Comparison of ENCODE assay signal across 24 mouse cellular contexts in genomic region chr19:9997204-9998062, GRCm38 (mm10). TPM values are rescaled to one million over a fixed set of nuclear protein-coding genes. Genes with fewer than 3 reads are reported as not detected.
A peak's percentile ranks its signal among the peaks of the same experiment; 100 is the strongest.
DNase-seq lines count a peak whose midpoint lies in the region; TF ChIP-seq lines count a peak whose summit lies in the region.
"Had no signal": no experiment of that assay in that cellular context is flagged by ENCODE, and none has a peak within 500 bp of the region (broad histone marks: within the 10 kb centered on the region; RNA-seq: fewer than 3 reads in every experiment).

No protein-coding gene starts in this region.

- H3K4me3 ChIP-seq in C2C12 (ENCODE audit: insufficient read depth, poor library complexity, severe bottlenecking) (no peak overlapping the region), myocyte (no peak overlapping the region)
- H3K4me3 ChIP-seq: embryonic facial prominence, embryonic 10.5 days; embryonic facial prominence, embryonic 12.5 days; forebrain, embryonic 13.5 days; forebrain, embryonic 15.5 days had no signal

- no peaks in the 10 kb centered on the region for H3K79me3 ChIP-seq in C2C12 (ENCODE audit: low read depth)

- no peak overlapping the region for H3ac ChIP-seq in C2C12 (ENCODE audit: control insufficient read depth, insufficient read length, low read depth)
- no peak overlapping the region for H3ac ChIP-seq in myocyte (ENCODE audit: control insufficient read depth, insufficient read length)

- H3K27me3 ChIP-seq in C2C12 (ENCODE audit: control insufficient read depth, insufficient read depth, insufficient read length) (no peaks in the 10 kb centered on the region), myocyte (ENCODE audit: control insufficient read depth, insufficient read depth, insufficient read length) (no peaks in the 10 kb centered on the region)
- H3K27me3 ChIP-seq: CH12.LX; embryonic facial prominence, embryonic 12.5 days; forebrain, embryonic 13.5 days; forebrain, embryonic 15.5 days; Patski had no signal

- no peaks in the 10 kb centered on the region for H3K79me2 ChIP-seq in C2C12 (ENCODE audit: control insufficient read depth, insufficient read depth)
- H3K79me2 ChIP-seq in myocyte (ENCODE audit: control insufficient read depth, insufficient read depth) = no peaks in the 10 kb centered on the region

- TF ChIP-seq POLR2A in myocyte (IDR thresholded peaks at IDR 0.05; ENCODE audit: insufficient read length, low read depth) = no peak

- peak overlapping the region; percentile 27 for H3K4me2 ChIP-seq in myocyte (ENCODE audit: low read depth)
- H3K4me2 ChIP-seq: embryonic facial prominence, embryonic 12.5 days; forebrain, embryonic 13.5 days; forebrain, embryonic 15.5 days had no signal

- H3K36me3 ChIP-seq in C2C12 (ENCODE audit: control insufficient read depth, insufficient read depth) (no peaks in the 10 kb centered on the region), myocyte (ENCODE audit: control insufficient read depth, insufficient read depth) (no peaks in the 10 kb centered on the region)
- H3K36me3 ChIP-seq: embryonic facial prominence, embryonic 10.5 days; embryonic facial prominence, embryonic 12.5 days; forebrain, embryonic 15.5 days; G1E had no signal

- no peak for TF ChIP-seq CTCF in C2C12 (IDR thresholded peaks at IDR 0.05; ENCODE audit: control insufficient read depth, insufficient read depth, insufficient read length)

- peak; percentile 73 for DNase-seq in heart, adult 11 months
- no peak for DNase-seq in heart, postnatal 4 days
- peak; percentile 22 to 26 for DNase-seq in right cerebral cortex, postnatal 10 days (ENCODE audit: low spot score in 2 of 2)
- no peak for DNase-seq in right cerebral cortex, postnatal 4 days
- no peak for DNase-seq in gastrocnemius, adult 8-10 months (ENCODE audit: low spot score in 2 of 2)
- DNase-seq: adrenal gland, adult 8-10 months; adrenal gland, postnatal 14 days; adrenal gland, postnatal 36 days; cerebellum, adult 11-12 months; cerebellum, adult 2 months; cerebellum, adult 9-10 months; cerebellum, postnatal 36 days; forebrain, postnatal 0 days had no signal

TF ChIP-seq in C2C12, 6 proteins besides CTCF, POLR2A, EP300 and RAD21:
- TF ChIP-seq FOSL1 (IDR thresholded peaks at IDR 0.05; ENCODE audit: insufficient read depth, low read length, poor library complexity, severe bottlenecking) (no peak), CEBPB (IDR thresholded peaks at IDR 0.05; ENCODE audit: low read depth) (no peak), USF1 (IDR thresholded peaks at IDR 0.05; ENCODE audit: low read depth) (no peak), MYOD1 (IDR thresholded peaks at IDR 0.05; ENCODE audit: control insufficient read depth, insufficient read length, low read depth) (peak; percentile 62), MAX (IDR thresholded peaks at IDR 0.05) (no peak)

TF ChIP-seq in myocyte, 11 proteins besides CTCF, POLR2A, EP300 and RAD21:
- TF ChIP-seq TCF3 (IDR thresholded peaks at IDR 0.05; ENCODE audit: insufficient read length, low read depth) = no peak
- peak; percentile 6 for TF ChIP-seq TCF12 (IDR thresholded peaks at IDR 0.05; ENCODE audit: insufficient read depth, poor library complexity, severe bottlenecking)
- TF ChIP-seq USF1 (IDR thresholded peaks at IDR 0.05; ENCODE audit: low read depth) = no peak
- peak; percentile 69 for TF ChIP-seq CEBPB (IDR thresholded peaks at IDR 0.05; ENCODE audit: insufficient read depth, poor library complexity, severe bottlenecking)
- peak in 2 of 3 experiments; percentile 45 to 67 for TF ChIP-seq MYOG (IDR thresholded peaks at IDR 0.05; ENCODE audit: control insufficient read depth in 1 of 3, insufficient read depth in 1 of 3, insufficient read length in 2 of 3, low read depth in 2 of 3)
- peak; percentile 52 to 84 (median 76) for TF ChIP-seq MYOD1 (IDR thresholded peaks at IDR 0.05; ENCODE audit: control insufficient read depth in 1 of 3, insufficient read length in 2 of 3, low read depth in 2 of 3)
- no peak for TF ChIP-seq MAX (IDR thresholded peaks at IDR 0.05; ENCODE audit: low read depth)
- no peak for TF ChIP-seq REST (IDR thresholded peaks at IDR 0.05; ENCODE audit: insufficient read depth, insufficient read length)
- TF ChIP-seq POLR2AphosphoS2 (IDR thresholded peaks at IDR 0.05; ENCODE audit: insufficient read length, low read depth) = no peak
- no peak for TF ChIP-seq E2F4 (IDR thresholded peaks at IDR 0.05; ENCODE audit: insufficient read depth)

RNA-seq across cellular contexts. Expression of gene Best1, which starts 4.0 kb away (rescaled TPM):
- total RNA-seq in heart, postnatal 4 days (2021) = not detected
- 0.09 TPM for polyA plus RNA-seq in C2C12 (2012; fragmentation: generic; extraction: Trizol)
- 6.6 TPM for polyA plus RNA-seq in myocyte (2012; fragmentation: generic; extraction: Trizol)
- under 1 TPM in 3 of 4 experiments, not detected in 1; 0.39 to 0.46 (median 0.45) TPM for total RNA-seq in gastrocnemius, adult 8-10 months (2022)
- polyA plus RNA-seq: activated CD4-positive, CD25-positive, alpha-beta regulatory T cell, adult 4 months; Patski had no signal

RNA-seq across cellular contexts. Expression of gene Rab3il1, which starts 4.0 kb away (rescaled TPM):
- total RNA-seq in heart, postnatal 4 days (2021) = 10 to 100 TPM; 12.2 to 12.5 TPM
- polyA plus RNA-seq in C2C12 (2012; fragmentation: generic; extraction: Trizol) (4.5 TPM), myocyte (2012; fragmentation: generic; extraction: Trizol) (15.2 TPM)
- total RNA-seq in gastrocnemius, adult 8-10 months (2022) = 1 to 10 TPM; 2.5 to 3.9 (median 3.3) TPM
- polyA plus RNA-seq: CD4-positive, CD25-positive, alpha-beta regulatory T cell, adult 4 months had no signal

RNA-seq across cellular contexts. Expression of gene Fth1, which starts 17.0 kb away (rescaled TPM):
- total RNA-seq in heart, postnatal 4 days (2021) = 1,000 to 10,000 TPM; 1,376 to 1,487 TPM
- 4,975 TPM for polyA plus RNA-seq in C2C12 (2012; fragmentation: generic; extraction: Trizol)
- 6,603 TPM for polyA plus RNA-seq in myocyte (2012; fragmentation: generic; extraction: Trizol)
- total RNA-seq in gastrocnemius, adult 8-10 months (2022) = 1,000 to 10,000 TPM; 1,901 to 2,305 (median 2,120) TPM

RNA-seq across cellular contexts. Expression of gene Fads3, which starts 43.9 kb away (rescaled TPM):
- total RNA-seq in heart, postnatal 4 days (2021) = 10 to 100 TPM; 55.6 to 55.7 TPM
- polyA plus RNA-seq in C2C12 (2012; fragmentation: generic; extraction: Trizol) (161 TPM), myocyte (2012; fragmentation: generic; extraction: Trizol) (557 TPM)
- 1 to 10 TPM; 1.5 to 4.9 (median 3.5) TPM for total RNA-seq in gastrocnemius, adult 8-10 months (2022)
- polyA plus RNA-seq: activated CD4-positive, CD25-positive, alpha-beta regulatory T cell, adult 4 months; CD4-positive, CD25-positive, alpha-beta regulatory T cell, adult 4 months had no signal

Comparison
In these comparisons a context has a peak if more than half of its experiments do, and no peak if none do; other contexts are left out.
1. DNase-seq: peak in heart, adult 11 months (single experiment) and right cerebral cortex, postnatal 10 days (2 of 2); none in heart, postnatal 4 days (single experiment), right cerebral cortex, postnatal 4 days (single experiment) and gastrocnemius, adult 8-10 months (0 of 2).